Mouse (Mus musculus) limb, embryonic 11.5 days (tissue): Measurements from ENCODE around the gene Gucy2d. TPM values are rescaled to one million over a fixed set of nuclear protein-coding genes. Genes with fewer than 3 reads are reported as not detected.

Source experiments
- ATAC-seq: fragments of 200-750 bp; cut with Nextera tagmentation; 2 replicates; pipeline ENCODE4 v1.8.0; 2017; ENCODE audit warnings: low read depth; ENCODE audit not compliant: insufficient number of reproducible peaks, low FRiP score, low TSS enrichment
- DNase-seq: peaks from one replicate; pipeline ENCODE4 v3.0.0-alpha.2; 2015; ENCODE audit warnings: low spot score
- H3K27ac ChIP-seq: fragments of 300-500 bp; sonication (generic); replicated peaks from 2 replicates; pipeline ENCODE4 v1.5.1; 2014; ENCODE audit warnings: low read depth, mild to moderate bottlenecking, low read length
- H3K27me3 ChIP-seq: fragments of 300-500 bp; sonication (generic); 2 replicates; pipeline ENCODE4 v1.6.1; 2014; ENCODE audit warnings: mild to moderate bottlenecking, low read length, mixed read lengths; ENCODE audit not compliant: control insufficient read depth, insufficient read depth
- H3K36me3 ChIP-seq: fragments of 300-500 bp; sonication (generic); 2 replicates; pipeline ENCODE4 v1.6.1; 2014; ENCODE audit warnings: mild to moderate bottlenecking, low read length, moderate library complexity, mixed read lengths; ENCODE audit not compliant: control insufficient read depth, insufficient read depth
- H3K4me1 ChIP-seq: fragments of 300-500 bp; sonication (generic); 2 replicates; pipeline ENCODE4 v1.6.1; 2014; ENCODE audit warnings: low read length, mixed read lengths; ENCODE audit not compliant: control insufficient read depth, insufficient read depth
- H3K4me2 ChIP-seq: fragments of 300-500 bp; sonication (generic); 2 replicates; pipeline ENCODE4 v1.6.1; 2014; ENCODE audit warnings: low read depth, mild to moderate bottlenecking, moderate library complexity; ENCODE audit not compliant: severe bottlenecking
- H3K4me3 ChIP-seq: fragments of 300-500 bp; sonication (generic); 2 replicates; pipeline ENCODE4 v1.5.1; 2014; ENCODE audit warnings: low read depth, low read length
- H3K9ac ChIP-seq: fragments of 300-500 bp; sonication (generic); 2 replicates; pipeline ENCODE4 v1.6.1; 2014; ENCODE audit warnings: mild to moderate bottlenecking, low read length
- H3K9me3 ChIP-seq: fragments of 300-500 bp; sonication (generic); 2 replicates; pipeline ENCODE4 v1.6.1; 2016; ENCODE audit warnings: low read length; ENCODE audit not compliant: control insufficient read depth
- WGBS: fragments of 180-500 bp; shearing (Covaris S2); extraction: QIAGEN DNeasy Blood & Tissue Kit; methylation state at CpG from one replicate; pipeline ENCODE4 v1.1.7; 2014; 5-methylcytosine and 5-hydroxymethylcytosine counted together
- polyA plus RNA-seq: library from polyadenylated mRNA; unstranded; fragments of >200 nt; fragmentation: Nextera tagmentation; extraction: Ambion mirVana; gene quantifications from 2 replicates; pipeline ENCODE4 v1.2.1, GENCODE M21; 2014

Gene Gucy2d
- polyA plus RNA-seq, 1 experiment from 2014 or later = not detected

DNA sequence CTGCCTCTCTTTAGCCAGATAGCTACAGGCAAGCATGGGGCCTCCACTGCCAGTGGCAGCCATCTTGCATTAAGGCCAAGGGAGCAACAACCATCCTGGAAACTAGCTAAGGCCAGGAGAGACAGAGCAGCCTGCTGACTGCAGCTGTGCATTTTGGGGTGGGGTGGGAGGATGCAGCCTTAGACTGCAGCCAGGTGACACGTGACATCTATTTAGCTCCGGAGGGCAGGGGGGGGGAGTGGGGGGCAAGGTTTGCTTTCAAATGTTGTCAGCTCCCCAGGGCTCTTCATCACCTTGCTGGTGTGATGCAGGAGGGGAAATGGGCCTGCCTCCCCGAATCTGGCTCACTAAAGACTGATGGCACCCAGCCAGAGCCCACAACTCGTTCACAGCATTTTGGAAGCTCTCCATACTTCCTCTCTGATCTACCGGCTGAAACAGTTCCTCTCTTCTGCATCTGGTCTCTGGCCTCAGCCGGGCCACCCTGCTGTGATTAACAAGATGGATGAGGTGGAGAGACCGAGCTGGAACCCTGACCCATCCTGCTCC is 83.7 kb downstream of the Gucy2d start:
- 6% methylated on average over 7 of the region's 7 CpGs for WGBS
- no peak for DNase-seq
- no peak overlapping the region for H3K4me3 ChIP-seq

DNA sequence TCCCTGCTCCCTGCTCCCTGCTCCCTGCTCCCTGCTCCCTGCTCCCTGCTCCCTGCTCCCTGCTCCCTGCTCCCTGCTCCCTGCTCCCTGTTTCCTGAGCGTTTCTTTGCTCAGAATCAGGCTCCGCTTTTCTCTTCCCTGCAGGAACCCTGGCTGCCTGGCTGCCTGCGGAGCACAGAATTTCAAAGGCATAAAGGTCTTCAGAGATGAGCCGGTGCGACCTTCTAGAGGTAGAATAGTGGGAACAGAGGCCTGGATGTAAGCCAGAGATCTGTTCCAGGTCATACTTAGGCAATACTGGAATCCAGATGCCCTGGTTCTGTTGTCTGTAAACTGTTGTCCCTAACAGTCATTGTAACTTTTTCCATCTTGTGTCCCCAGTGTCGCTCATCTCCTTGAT is 84.2 kb downstream of the Gucy2d start:
- no peaks in the 10 kb centered on the region for H3K27me3 ChIP-seq
- H3K4me3 ChIP-seq = no peak overlapping the region
- DNase-seq = no peak
- peaks cover 6% of the 10 kb centered on the region for H3K4me1 ChIP-seq
- H3K4me2 ChIP-seq = no peak overlapping the region
- no peak overlapping the region for H3K27ac ChIP-seq
- H3K36me3 ChIP-seq = no peaks in the 10 kb centered on the region
- no peaks in the 10 kb centered on the region for H3K9me3 ChIP-seq
- 20% methylated on average over 6 of the region's 6 CpGs for WGBS
- no peak overlapping the region for H3K9ac ChIP-seq
- no peak for ATAC-seq

More for the DNA sequence above, 83.7 kb downstream of the Gucy2d start:
- Histone ChIP-seq H3K9me3 (no peaks in the 10 kb centered on the region), H3K27ac (no peak overlapping the region), H3K27me3 (no peaks in the 10 kb centered on the region), H3K4me2 (no peak overlapping the region), H3K9ac (no peak overlapping the region), H3K36me3 (no peaks in the 10 kb centered on the region), H3K4me1 (peaks cover 6% of the 10 kb centered on the region)
- ATAC-seq = no peak

DNA sequence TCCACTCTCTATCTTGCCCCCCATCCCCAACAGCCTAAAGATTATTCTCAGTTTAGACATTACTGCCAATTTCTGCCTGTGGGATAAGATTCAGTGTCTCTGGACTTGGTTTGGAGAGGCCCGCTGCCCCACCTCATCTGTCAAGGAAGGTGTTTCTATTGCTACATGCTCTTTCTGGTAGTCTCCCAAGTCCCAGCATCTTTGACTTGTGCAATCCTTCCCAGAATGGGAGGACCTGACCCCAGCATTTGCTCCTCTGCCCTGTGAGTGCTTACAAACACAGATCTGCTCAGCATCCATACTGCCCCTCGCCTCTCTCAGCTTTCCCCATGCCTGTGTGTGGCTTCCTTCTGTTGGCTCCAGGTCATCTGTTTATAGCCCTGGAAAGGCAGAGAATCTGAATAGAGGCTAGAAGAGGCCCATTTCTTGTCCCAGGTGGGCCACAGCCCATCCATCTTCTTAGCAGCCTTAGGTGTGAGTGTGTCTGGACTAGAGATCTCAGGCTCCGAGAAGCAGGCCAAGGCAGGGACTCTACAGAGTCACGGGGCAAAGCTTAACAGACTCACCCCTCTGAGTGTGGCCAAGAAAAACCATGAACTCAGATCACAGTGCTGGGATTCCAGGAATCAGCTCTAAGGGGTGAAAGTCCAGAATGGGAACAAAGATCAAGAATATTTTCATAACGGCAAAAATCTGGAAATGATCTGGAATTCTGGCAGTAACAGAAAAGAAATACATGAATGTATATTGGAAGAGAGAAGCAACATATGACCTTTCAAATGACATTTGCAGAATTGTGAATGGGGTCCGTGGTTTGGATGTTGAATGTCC is 84.9 kb downstream of the Gucy2d start:
- WGBS = 64% methylated on average over 6 of the region's 6 CpGs
- Histone ChIP-seq H3K9ac (no peak overlapping the region), H3K27ac (no peak overlapping the region), H3K4me3 (no peak overlapping the region), H3K4me1 (peaks cover 6% of the 10 kb centered on the region), H3K27me3 (no peaks in the 10 kb centered on the region), H3K9me3 (no peaks in the 10 kb centered on the region), H3K4me2 (no peak overlapping the region), H3K36me3 (no peaks in the 10 kb centered on the region)
- DNase-seq (no peak), ATAC-seq (no peak)

Other genes starting within 250 kb of the Gucy2d start
- not detected in 2 replicates for gene B3gnt6, start 240.9 kb upstream of the Gucy2d start, polyA plus RNA-seq
- 24.6 and 26.4 TPM in 2 replicates for gene Acer3, start 119.2 kb upstream of the Gucy2d start, polyA plus RNA-seq
- gene Tsku, start 79.1 kb upstream of the Gucy2d start, polyA plus RNA-seq = 15.2 and 16.0 TPM in 2 replicates
- 2.4 and 3.4 TPM in 2 replicates for gene Lrrc32, start 48.9 kb downstream of the Gucy2d start, polyA plus RNA-seq
- 64.3 and 72.9 TPM in 2 replicates for gene Emsy, start 216.4 kb downstream of the Gucy2d start, polyA plus RNA-seq